Mouse (Mus musculus): ENCODE measurements around the gene P2rx7.

DNA sequence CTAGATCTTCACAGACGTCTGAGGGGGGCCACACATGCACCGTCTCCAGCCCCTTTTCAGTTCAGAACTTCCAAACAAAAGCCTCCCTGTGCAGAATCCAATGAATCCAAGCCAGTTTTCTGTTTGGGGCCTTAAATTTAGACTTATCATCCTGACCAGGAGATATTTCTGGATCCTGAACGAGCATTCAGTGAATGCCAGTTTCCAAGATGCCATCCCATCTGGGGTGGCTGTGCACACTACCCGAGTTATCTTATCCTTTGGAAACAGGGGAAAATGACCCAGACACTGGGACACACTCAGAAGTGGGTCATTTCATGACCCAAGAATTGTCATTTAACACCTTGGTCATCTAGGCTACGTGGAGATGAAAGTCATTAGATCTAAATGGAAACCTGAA lies 26.0 kb upstream of the P2rx7 start:
- TF ChIP-seq POLR2A (IDR thresholded peaks at IDR 0.05; ENCODE audit: borderline replicate concordance, control insufficient read depth, low read depth, low read length) (no peak), CTCF (IDR thresholded peaks at IDR 0.05; ENCODE audit: control insufficient read depth, insufficient read depth, low read length) (no peak)
